Mouse (Mus musculus) frontal cortex, adult 2 months (tissue): ENCODE results near the gene Arhgef26. TPM values are rescaled to one million over a fixed set of nuclear protein-coding genes. Genes with fewer than 3 reads are reported as not detected.

Experiments
- DNase-seq, 2 experiments: peaks; one replicate each; pipeline ENCODE4 v3.0.0; 2022; ENCODE audit warnings: low spot score in 1 of 2; ENCODE audit errors: extremely low spot score in 1 of 2
- polyA plus RNA-seq: library from polyadenylated mRNA; depleted of rRNA; stranded (reverse); fragments of >200 nt; gene quantifications from 2 replicates; pipeline ENCODE4 v1.2.3, GENCODE M21; 2012; rRNA removed

Gene Arhgef26
- 13.7 and 15.8 TPM in 2 replicates for polyA plus RNA-seq

DNA sequence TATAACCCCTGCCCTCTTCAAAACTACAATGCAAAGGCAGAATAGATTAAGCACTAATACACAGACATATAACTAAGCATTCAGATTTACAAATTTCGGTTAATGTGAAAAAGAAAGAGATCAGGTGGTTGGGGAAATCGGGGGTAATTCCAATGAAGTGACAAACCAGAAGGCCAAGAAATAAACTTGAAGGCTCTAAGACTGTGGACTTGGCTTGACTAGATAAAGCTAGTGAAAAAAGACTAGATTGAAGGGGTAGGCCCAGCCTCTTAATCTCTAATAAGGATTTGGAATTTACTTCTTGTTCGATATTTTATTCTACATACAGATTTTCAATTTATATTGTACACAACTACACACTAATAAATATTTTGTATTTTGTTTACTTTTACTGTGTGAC, at the start of gene Arhgef26:
Arhgef26 (plus strand) TSS at position 301 of the 400 bp plus-strand sequence.
- DNase-seq = no peak

DNA sequence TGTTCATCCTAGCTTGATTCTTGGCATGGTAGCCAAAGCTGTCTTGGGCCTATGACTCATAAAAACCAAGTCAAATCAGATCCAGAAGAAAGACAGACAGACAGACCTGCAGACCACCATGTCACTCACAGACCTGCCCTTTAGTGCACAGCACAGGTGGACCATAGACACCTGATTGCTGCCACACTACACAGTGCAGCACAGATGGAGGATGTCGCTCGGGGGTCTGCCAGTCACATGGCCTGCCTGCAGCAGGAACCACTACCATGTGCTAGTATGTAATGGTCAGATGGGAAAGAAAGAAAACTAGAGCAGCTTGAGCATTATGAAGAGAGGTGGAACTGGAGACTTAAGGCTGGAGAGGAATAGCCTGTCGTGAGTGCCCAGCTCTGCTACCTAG, 27.7 kb upstream of the Arhgef26 start:
- no peak for DNase-seq

DNA sequence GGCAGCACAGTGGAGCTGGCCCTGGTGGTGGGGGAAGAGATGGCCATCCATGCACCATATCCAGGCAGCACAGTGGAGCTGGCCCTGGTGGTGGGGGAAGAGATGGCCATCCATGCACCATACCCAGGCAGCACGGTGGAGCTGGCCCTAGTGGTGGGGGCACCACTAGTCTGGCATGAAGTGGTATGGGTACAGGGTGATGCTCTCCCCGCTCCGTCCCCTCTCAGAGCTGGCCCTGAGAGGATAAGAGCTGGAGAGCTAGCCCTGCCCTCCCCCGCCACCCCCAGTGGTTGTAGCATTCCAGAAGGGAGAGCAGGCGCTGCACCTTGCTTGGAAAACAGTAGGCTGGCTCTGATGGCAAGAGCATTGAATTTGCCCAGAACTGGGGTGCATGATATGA, 26.9 kb upstream of the Arhgef26 start:
- DNase-seq = no peak

DNA sequence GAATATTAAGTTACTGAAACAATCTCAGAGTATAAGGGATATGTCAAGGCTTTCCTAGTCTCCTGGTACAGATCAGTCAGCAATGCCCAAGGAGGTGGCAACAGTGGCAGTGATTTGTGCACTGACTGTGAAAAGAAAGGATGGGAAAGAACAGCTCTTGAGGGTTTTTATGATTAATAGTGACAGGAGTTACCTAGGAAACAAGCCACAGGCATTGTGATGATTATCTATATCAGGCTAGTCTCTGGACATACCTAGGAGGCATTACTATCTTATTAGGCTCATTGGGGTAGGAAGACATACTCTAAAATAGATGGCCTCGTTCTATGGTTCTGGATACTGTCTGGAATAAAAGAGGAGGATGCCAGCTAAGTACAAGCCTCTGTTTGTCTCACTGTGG, 13.4 kb upstream of the Arhgef26 start:
- no peak for DNase-seq

DNA sequence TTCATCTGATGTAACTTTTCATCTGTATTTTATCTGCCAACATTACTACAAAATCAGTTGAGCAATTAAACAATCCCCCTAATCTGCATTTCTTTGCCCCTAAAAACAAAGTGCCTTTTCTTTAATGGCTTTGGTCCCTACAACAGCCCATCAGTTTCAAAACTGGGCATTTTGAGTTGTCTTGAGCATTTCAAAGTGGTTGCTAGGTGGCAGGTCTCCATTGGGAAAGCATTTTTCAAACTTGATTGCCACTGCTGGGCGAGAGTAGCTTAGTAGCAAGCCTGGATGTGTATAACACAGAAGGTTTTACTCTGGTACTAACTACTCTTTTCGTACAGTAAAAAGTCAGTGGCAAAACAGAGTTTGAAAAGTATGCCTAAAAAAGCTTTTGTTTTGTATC, 10.2 kb upstream of the Arhgef26 start:
- peak in 1 of 2 experiments; percentile 45 for DNase-seq

DNA sequence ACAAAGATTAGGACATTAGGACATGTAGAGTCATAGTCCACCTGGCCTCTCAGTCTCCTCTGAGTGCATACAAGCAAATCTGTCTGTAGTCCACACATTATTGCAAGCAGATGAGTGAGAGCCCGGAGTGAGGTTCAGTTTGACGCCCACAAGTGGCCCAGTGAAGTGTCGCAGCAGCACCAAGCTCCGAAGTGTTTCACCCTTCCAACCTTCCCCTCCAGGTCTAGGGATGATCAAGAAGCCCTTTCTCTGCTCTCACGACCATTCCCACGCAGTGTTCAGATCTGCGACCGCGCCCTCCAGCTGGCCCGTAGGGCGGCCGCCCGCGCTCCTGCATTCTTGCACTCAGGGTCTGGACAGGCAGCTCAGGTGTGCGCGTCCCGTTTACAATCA, 313 bp downstream of the Arhgef26 start:
- no peak for DNase-seq

DNA sequence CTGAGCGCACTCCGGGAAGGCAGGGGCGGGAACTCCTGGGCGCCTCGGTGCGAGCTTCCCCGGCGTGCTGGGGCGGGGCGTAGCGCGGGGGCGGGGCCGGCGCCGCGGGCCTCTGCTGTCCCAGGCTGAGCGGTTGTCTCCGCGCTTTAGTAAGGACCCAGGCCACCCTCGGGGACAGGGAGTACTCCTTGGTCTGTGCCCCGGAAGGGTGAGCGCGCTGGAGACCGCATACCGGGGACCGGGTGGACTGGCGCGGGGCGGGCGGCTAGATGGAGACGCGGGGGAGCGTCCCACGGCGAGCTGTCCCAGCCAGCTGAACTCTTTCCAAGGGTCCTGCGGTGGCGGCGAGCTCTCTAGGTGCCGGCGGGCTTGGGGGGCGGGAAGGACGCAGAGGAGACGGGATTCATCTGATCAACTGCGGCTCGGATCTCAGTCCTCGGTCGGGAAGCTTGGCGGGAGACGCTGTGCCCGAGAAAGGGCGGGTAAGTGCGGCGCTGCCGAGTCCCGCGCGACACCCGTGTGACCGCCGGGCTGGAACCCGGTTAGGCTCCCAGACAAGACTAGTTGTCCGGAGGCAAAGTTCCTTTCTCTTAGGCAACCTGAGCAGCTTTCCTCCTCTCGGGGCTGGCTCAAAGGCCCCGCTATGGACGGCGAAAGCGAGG, 841 bp downstream of the Arhgef26 start:
- no peak for DNase-seq

DNA sequence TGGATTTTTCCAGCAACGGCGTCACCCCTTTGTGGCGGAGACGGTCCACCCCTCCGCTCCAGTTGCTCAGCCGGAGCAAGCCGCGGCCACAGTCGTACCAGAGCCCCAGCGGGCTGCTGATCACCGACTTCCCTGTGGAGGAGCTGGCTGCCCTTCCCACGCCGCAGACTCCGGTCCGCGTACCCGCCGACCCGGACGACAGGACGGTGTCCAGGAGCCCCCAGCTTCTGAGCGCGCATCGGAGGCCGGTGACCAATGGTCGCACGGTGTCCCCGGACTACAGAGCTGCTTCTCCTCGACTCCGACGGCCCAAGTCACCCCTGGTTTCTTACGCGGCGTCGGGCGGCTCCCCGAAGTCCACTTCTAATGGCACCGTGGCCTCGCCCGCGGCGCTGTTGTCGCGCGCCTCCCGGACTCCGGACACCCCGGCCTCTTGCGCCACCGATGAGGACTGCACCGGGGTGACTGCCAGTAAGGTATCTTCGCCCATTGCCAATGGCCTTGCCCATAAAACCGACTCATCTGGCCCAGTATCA, 1.4 kb downstream of the Arhgef26 start:
- DNase-seq = no peak

DNA sequence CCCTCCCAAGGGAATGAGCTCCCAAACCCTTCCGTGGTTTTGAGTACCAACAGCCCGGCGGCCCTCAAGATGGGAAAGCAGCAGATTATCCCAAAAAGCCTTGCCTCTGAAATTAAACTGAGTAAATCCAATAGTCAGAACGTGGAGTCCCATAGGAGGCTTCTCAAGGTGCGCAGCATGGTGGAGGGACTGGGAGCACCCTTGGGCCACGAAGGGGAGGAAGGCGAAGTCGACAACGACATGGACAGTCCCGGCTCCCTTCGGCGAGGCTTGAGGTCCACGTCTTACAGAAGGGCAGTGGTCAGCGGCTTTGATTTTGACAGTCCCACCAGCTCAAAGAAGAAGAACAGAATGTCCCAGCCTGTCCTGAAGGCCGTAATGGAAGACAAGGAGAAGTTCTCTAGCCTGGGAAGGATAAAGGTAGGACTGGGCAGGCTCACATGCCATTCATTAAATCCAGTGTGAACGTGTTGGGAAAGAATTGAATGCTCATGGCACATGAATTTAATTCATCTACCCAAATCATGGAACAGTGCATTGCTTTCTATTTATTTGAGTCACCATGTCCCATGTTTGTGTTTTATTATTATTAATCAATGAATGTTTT, 2.1 kb downstream of the Arhgef26 start:
- DNase-seq = no peak

DNA sequence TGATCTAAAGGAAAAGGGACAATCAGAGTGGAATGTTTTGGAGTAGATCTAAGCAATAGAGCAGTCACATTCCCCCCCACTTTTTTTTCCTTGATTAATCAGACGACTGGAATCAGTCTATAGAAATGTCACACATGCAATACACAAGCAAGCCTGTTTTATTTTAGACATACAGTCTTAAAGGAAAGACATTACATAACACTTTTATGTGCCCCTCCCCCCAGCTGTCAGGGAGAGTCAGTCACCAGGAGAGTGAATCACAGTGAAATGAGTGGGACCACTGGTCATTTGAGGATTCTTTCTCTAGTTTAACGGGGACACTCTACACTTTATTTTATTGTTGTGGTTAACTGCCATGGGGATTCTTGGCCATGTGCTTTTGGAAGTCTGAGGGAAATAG, 2.7 kb downstream of the Arhgef26 start:
- no peak for DNase-seq

DNA sequence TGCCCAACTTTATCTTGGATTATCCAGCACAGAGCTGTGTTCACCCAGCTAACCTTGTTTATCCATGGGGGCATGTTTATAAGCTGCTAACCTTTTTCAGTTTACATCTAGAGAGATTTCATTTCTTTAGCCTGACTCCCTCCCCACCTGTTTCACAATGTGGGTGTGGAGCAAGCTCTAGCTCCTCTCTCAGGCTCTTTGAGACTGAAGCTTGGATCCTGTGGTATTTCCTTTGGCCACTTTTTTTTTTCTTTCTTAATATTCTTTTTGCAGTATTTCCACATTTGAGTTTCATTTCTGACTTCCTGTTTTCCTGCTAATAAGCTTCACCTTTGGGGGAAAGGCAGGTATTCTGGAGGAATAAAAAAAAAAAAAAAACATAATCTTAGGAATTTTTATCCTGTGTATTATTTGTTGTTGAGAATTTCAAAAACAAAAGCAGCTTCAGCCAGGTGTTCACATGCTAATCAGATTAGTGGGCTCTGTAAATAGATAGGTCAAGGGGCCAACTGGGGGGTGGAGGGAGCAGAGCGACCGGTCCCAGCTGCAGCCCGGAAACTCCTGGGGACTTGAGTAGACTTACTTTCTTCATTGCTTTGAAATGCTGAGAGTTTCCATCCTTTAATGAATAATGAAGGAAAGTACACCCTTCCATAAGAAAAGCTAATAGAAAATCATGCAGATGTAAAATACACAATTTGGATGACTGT, 3.5 kb downstream of the Arhgef26 start:
- no peak for DNase-seq

DNA sequence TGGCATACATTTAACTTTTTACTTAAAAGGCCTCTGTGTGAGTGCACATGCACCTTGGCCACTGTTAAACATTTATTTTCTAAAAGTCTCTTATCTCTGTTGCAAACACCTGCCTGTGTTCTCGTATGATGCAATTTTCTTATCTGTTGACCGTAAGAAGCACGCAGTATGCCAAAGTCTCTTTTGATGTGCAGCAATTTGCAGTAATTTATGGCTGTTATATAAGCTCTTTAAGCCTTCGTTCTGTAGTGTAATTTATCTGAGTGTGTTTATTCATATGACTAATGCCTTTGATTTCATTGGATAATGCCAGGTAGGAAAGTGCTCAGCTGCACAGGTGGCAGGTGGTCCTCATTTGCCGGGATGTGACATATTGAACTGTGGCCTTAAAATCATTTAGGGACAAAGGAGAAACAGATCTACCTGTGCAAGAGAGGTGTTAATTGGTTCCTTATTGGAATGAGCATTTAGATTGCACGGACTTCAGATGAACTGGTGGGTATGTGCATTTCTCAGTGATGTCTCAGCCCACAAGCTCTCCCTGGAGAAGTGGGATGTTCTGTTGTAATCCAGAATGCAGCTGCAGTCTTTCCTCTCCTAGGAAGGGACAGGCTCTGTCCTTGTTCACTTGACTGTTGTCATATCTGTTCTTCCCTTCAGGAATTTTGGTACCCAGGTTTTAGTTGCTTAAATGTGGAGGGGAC, 10.5 kb downstream of the Arhgef26 start:
- DNase-seq = no peak

DNA sequence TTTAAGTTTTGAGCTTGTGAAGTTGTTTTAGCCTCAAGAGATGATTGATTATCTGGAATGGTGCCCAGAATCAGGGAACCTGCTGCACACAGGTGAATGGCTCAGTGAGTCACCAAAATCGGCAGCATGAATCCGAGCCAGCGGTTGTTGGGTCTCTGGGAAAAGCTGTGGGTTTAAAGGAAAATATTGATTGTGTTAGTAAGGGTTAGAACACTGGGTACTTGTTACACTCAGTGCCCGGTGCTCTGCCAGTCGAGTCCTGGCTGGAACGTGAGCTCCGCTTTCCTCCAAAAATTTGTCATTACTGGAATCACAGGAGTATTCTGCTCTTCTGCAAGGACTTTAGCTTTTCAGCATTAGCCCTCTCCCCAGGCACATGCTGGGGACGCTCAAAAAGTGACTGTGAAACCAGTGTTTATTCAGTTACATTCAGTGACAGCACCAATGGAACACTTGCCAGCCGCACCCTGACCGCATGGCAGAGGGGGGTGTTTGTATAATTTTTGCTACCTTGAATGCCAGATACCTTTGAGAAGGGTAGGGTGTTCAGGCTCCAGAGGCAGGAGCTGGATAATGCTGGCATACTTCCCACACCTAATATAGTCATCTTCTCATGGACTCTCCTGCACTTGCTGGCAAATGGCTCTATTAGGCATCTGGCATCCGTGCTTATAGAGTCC, 11.2 kb downstream of the Arhgef26 start:
- no peak for DNase-seq

DNA sequence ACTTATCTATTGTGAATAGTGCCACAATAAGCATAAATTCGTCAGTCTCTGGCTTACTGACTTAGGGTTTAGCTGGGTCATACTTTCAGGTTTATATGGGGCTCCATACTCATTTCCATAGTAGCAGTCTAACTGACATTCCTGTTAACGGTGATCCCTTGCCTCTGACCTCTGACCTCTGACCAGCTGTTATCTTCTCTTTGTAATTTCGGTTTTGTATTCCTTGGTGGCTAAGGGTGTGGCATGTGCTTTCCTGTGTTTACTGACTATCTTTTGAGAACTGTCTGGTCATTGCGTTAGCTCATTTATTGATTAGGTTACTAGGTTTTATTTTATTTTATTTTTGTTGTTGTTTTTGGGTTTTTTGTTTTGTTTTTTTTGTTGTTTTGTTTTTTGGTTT, 13.9 kb downstream of the Arhgef26 start:
- DNase-seq = no peak

DNA sequence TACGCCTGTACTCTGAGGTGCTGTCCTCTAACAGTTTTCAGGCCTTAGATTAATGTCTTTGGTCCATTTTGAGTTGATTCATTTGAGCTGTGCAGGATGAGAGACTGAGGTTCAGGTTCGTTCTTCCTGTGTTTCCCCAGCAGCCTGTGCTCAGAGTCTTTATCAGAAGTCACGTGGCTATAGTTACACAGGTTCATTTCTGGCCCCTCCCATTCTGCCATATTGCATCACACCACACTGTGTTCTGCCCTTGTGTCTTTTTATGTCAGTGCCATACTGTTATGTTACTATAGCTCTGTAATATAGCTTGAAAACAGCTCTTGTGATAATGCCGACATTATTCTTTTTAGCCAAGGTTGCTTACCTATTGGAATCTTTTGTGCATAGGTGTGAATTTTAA, 14.7 kb downstream of the Arhgef26 start:
- no peak for DNase-seq

DNA sequence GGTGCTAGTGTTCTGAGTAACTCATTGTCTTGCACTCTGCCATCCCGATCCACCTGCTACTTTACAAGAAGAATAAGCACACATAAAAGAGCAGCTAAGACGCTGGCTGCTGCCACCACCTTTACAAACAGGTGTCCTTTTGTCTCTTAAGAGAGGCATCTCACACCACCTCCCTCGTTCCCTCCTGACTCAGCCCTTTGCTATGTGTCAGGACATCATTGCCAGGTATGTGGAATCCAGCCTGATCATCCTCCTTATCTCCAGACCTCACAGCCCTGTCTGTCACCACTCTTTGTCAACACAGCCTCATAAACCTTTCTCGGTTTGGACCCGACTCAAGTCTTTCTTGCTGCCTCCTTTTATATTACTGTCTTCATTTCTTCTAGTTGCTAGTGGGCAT, 29.7 kb downstream of the Arhgef26 start:
- DNase-seq = no peak

DNA sequence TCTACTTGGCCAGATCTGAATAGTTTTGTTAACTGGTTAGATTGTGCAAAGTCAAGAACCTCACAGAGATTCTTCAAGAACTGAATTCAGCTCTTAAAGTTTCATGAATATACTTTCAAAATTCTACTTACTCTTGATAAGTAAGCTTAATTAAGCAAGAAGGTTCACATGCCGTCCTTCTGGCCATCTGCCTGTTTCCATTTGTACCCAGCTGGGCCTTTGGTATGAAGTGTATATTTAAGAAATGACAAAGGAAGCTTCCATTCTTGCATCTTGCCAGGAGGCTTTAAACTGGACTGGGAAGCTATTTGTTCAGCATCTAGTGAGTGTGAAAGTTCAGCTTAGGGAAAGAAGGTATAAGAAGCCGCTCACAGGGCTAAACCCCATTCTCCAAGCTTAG, 34.7 kb downstream of the Arhgef26 start:
- DNase-seq = no peak

DNA sequence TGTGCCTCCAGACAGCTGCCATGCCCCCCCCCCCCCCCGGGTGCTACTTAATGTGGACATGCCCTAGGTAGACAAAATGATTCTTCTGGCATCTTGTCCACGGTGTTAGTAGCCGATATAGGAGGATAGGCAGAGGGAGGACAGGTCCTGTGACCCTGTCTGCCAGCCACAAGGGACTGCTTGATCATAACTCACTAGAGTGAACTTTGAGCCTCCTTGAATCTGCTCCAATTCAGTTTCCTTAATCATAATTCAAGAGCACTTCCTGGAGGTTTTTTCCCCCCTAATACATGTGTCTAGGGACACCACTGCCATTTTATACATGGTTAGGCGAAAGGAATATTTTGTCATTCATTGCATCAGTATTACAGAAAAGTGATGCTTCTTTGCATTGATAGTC, 36.2 kb downstream of the Arhgef26 start:
- no peak for DNase-seq

DNA sequence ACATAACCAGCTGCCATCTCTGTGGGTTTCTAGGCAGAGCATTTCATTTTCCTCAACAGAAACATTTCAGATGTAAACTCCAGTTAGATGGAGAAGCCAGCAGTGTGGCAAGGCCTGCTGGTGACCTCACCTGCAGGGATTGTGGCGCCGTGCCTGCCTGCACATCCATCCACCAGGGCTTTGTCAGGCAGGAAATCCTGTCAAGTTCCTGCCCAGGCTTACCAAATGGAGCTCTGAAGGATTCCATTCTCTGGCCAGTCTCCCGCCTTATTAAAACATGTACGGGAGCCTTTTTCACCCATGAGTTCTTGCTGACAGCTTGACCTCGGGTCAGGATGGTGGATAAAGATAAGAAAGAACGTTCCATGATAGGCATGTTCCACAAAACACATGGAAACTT, 36.7 kb downstream of the Arhgef26 start:
- DNase-seq = no peak

DNA sequence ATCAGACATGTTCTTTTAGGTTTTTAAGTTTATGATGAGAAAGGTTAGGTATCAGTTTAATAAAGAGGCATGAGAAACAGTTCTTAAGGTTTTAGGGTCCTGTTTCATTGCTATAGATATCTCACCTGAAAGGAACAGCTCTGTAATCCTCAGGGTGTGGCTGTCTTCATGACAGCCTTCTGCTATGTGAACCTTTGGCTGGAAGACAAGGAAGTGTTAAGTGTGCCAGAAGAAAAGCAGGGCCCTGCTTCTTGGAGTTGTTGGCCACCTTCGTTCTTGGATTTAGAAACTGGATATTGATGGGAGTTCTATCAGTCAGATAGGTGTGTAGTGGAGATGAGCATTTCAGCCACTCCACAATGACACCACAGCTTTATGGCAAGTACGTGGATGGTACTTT, 38.6 kb downstream of the Arhgef26 start:
- no peak for DNase-seq

DNA sequence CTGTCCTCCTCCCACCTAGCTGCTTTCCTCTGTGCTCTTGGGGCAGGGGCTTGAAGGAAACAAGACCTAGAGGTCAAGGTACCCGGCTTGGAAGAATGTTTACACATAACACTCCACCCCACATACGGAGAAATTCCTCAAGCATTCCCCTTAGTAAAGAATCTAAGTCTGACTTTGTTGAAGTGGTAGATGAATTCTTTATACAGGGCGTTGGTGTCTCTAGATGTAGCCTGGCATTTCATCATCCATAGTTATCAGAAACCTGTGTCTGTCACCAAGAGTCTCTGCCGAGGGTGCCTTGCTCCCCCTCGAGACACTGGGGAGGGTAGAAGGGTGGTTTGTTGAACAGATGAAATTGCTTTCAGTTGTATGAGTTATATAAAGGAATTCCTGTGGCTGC, 41.8 kb downstream of the Arhgef26 start:
- no peak for DNase-seq
